Mouse (Mus musculus): ENCODE measurements around the gene Rps25. TPM values are rescaled to one million over a fixed set of nuclear protein-coding genes. Genes with fewer than 3 reads are reported as not detected.
A peak's percentile ranks its signal among the peaks of the same experiment; 100 is the strongest.
"Not testable (repeated sequence)": the region's sequence is repeated elsewhere in the genome, so short reads cannot be mapped to it uniquely, and the experiment has no call there.

Gene Rps25
- polyA plus RNA-seq, 1 experiment from 2014 or later, result 1,882 TPM

DNA sequence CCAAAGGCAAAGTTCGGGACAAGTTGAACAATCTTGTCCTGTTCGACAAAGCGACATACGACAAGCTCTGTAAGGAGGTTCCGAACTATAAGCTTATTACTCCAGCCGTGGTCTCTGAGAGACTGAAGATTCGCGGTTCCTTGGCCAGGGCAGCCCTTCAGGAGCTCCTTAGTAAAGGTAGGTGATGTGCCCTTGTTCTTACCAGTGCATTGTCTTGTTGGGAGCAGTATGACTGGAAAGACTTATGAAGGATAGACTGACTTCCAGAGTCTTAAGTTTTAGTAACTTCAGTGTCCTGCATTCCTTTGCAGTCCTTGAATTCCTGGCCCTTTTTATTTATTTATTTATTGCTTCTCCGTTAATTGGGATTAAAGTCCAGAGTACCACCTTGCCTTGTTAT is 1.8 kb downstream of the Rps25 start:
- not testable (repeated sequence) for ATAC-seq (replicated peaks; ENCODE audit: low FRiP score)
- peaks cover 15% of the 10 kb centered on the region for H3K4me1 ChIP-seq

DNA sequence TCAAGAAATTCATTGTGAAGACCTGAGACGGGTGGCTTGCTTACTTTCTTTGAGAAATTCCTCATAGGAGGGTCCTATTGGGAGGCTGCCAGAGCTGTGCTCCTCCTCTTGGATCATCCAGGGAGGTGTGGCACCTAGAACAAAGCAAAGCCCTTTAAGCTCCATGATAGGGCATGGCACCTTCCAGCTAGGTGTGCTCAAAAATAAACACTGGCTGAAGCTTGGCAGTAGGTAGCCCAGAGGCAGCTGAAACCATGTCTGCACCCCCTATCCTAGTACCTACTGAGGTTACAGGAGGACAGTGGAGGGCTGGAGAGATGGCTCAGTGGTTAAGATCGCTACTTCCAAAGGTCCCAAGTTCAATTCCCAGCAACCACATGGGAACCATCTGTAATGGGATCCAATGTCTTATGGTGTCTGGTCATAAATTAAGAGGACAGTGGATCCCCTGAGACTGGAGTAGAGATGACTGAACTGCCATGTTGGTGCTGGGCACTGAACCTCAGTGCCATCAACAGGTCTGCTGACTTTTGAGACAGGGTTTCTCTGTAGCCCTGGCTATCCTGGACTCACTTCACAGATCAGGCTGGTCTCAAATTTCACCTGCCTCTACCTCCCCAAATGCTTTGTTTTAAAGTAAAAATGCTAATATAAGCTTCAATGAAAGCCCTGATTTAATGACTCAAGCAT is 3.9 kb downstream of the Rps25 start:
- Histone ChIP-seq H3K36me3 (peaks cover 64% of the 10 kb centered on the region), H3K9me3 (replicated peaks) (no peaks in the 10 kb centered on the region), H3K9ac (no peak overlapping the region), H3K4me2 (no peak overlapping the region), H3K27me3 (no peaks in the 10 kb centered on the region), H3K27ac (no peak overlapping the region), H3K4me3 (replicated peaks) (no peak overlapping the region), H3K4me1 (peaks cover 16% of the 10 kb centered on the region)
- 80% methylated on average over 2 of the region's 2 CpGs for WGBS
- ATAC-seq (replicated peaks; ENCODE audit: low FRiP score), result no peak

More for the DNA sequence above, 1.8 kb downstream of the Rps25 start:
- peak overlapping the region; percentile 86 for H3K4me3 ChIP-seq (replicated peaks)
- not testable (repeated sequence) for H3K9me3 ChIP-seq (replicated peaks); H3K27ac ChIP-seq; H3K27me3 ChIP-seq
- peak overlapping the region; percentile 63 for H3K4me2 ChIP-seq
- peak overlapping the region; percentile 91 for H3K9ac ChIP-seq
- H3K36me3 ChIP-seq, result peaks cover 68% of the 10 kb centered on the region
- 78% methylated on average over 9 of the region's 9 CpGs for WGBS

- H3K36me3 ChIP-seq, result peaks cover 71% of the 10 kb centered on the region
These were observed 4.7 kb downstream of the Rps25 start for GRCm38 (mm10) chr9:44411601-44412130.

DNA sequence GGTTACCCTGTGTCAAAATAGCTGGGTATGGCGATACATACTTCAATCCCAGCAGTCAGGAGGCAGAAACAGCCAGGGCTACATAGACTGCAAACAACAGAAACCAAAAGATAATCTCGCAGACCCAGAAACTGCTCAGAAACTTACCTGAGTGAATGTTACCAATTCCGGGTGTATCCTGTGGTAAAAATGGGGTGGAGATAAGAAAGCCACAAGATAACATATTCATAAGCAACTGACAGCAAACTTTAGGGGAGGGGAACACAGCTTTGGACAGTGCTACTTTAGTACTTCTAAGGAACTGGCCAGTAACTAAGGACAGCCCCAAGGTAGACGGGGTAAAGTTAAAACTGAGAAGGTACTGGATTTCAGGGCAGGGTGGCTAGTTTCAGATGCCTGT is 5.4 kb downstream of the Rps25 start:
- H3K4me2 ChIP-seq, result no peak overlapping the region
- WGBS, result 87% methylated on average over 4 of the region's 4 CpGs
- H3K9ac ChIP-seq, result no peak overlapping the region
- peaks cover 71% of the 10 kb centered on the region for H3K36me3 ChIP-seq
- no peak for ATAC-seq (replicated peaks; ENCODE audit: low FRiP score)
- H3K4me1 ChIP-seq, result peaks cover 16% of the 10 kb centered on the region
- H3K27ac ChIP-seq, result 0 out of 2 replicates have a peak overlapping the region, but pooled peaks have one; percentile 19
- H3K4me3 ChIP-seq (replicated peaks), result no peak overlapping the region
- H3K9me3 ChIP-seq (replicated peaks), result no peaks in the 10 kb centered on the region
- H3K27me3 ChIP-seq, result no peaks in the 10 kb centered on the region

More at GRCm38 (mm10) chr9:44411601-44412130, 4.7 kb downstream of the Rps25 start:
- 91% methylated on average over 1 of the region's 1 CpGs for WGBS
- no peak for ATAC-seq (replicated peaks; ENCODE audit: low FRiP score)
- Histone ChIP-seq H3K27ac (no peak overlapping the region), H3K4me3 (replicated peaks) (no peak overlapping the region), H3K4me1 (peaks cover 12% of the 10 kb centered on the region), H3K4me2 (no peak overlapping the region), H3K9me3 (replicated peaks) (no peaks in the 10 kb centered on the region), H3K27me3 (no peaks in the 10 kb centered on the region), H3K9ac (no peak overlapping the region)

- no peak overlapping the region for H3K4me3 ChIP-seq (replicated peaks)
- no peak overlapping the region for H3K4me2 ChIP-seq
- no peaks in the 10 kb centered on the region for H3K27me3 ChIP-seq
- H3K9ac ChIP-seq, result no peak overlapping the region
- H3K36me3 ChIP-seq, result peaks cover 71% of the 10 kb centered on the region
- ATAC-seq (replicated peaks; ENCODE audit: low FRiP score), result no peak
- no peaks in the 10 kb centered on the region for H3K9me3 ChIP-seq (replicated peaks)
- 83% methylated on average over 2 of the region's 2 CpGs for WGBS
- 0 out of 2 replicates have a peak overlapping the region, but pooled peaks have one; percentile 19 for H3K27ac ChIP-seq
- peaks cover 19% of the 10 kb centered on the region for H3K4me1 ChIP-seq
These were observed 5.8 kb downstream of the Rps25 start for GRCm38 (mm10) chr9:44412781-44413180.

DNA sequence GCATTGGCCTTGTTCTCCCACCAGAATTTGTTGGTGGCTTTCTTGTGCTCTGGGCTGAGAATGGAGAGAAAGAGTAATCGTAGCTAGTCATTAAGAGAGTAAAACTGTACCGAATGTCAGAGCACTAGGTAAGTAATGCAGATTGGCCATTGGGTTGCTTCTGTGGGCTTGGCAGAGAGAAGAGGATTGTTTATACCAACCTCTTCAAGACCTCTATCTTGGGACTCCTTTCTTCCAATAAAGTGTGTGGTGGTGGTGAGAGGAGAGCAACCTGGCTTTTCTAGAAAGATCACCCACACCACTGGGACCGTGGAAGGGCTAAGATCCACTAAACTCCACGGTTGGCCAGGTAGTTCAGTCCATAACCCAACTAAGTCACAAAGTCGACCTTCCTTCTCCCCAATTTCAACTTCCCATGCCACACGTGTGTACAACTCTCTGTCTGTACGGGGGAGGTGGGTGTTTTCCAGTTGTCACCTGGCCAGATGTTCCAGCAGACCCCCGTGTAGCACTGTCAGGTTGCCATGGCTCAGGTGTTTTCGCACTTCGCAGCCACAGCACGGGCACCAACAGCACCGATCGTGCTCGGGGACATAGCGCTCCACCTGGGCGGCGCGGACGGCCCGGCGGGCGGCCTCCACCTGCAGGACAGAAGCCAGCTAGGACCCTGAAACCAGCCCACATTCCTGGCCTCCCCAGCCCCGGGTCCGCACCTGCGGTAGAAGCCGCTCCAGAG is 10.4 kb downstream of the Rps25 start:
- 7% methylated on average over 26 of the region's 26 CpGs for WGBS

GRCm38 (mm10) chr9:44417892-44418363 is 11.0 kb downstream of the Rps25 start:
- Histone ChIP-seq H3K27ac (peak overlapping the region; percentile 88), H3K27me3 (no peaks in the 10 kb centered on the region), H3K36me3 (peaks cover 29% of the 10 kb centered on the region), H3K4me2 (peak overlapping the region; percentile 79), H3K4me3 (replicated peaks) (peak overlapping the region; percentile 76), H3K9me3 (replicated peaks) (no peaks in the 10 kb centered on the region), H3K4me1 (peaks cover 18% of the 10 kb centered on the region), H3K9ac (peak overlapping the region; percentile 75)
- WGBS, result under 1% methylated on average over 38 of the region's 38 CpGs
- ATAC-seq (replicated peaks; ENCODE audit: low FRiP score), result peak; percentile 93

More for the DNA sequence above, 10.4 kb downstream of the Rps25 start:
- peak overlapping the region; percentile 79 for H3K4me2 ChIP-seq
- peaks cover 18% of the 10 kb centered on the region for H3K4me1 ChIP-seq
- peak overlapping the region; percentile 88 for H3K27ac ChIP-seq
- H3K9me3 ChIP-seq (replicated peaks), result no peaks in the 10 kb centered on the region
- H3K27me3 ChIP-seq, result no peaks in the 10 kb centered on the region
- H3K4me3 ChIP-seq (replicated peaks), result peak overlapping the region; percentile 76
- peaks cover 35% of the 10 kb centered on the region for H3K36me3 ChIP-seq
- peak overlapping the region; percentile 75 for H3K9ac ChIP-seq
- peak; percentile 85 for ATAC-seq (replicated peaks; ENCODE audit: low FRiP score)

DNA sequence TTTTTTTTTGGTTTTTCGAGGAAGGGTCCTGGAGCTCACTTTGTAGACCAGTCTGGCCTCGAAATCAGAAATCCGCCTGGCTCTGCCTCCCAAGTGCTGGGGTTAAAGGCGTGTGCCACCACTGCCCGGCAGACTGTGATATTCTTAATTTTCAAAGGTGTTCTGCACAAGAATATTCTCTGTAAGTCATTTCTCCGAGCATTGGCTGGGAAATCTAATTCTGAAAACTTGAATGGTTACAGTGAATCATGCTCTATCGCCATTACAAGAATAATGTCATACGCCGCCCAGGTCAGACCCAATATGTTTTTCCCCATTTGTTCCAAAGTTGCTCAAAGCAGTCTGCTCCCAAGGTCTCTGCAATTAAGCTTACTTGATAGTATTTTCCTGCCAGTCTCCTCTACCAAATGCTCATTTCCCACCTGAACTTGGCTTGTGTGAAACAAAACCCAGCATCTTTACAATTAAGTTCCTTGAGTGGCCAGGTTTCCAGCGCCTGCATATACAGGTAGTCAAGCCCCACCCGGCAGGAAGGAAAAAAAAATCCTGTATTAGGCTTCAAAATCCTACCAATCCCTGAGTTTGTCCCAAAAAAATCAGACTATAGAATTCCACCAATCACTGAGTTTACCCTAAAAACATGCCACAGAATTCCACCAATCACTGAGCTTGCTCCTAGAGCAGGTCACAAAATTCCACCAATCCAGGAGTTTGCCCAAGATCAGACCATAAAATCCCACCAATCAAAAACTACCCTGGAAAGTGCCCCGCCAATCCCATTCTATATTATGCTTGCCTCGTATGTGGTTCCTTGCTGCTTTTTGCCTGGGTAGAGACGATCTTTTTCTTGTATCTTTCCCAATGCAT is 11.8 kb downstream of the Rps25 start, which contains the start of gene Ccdc84:
TSS of gene Ccdc84 (minus strand) at position 51 of the 867 bp plus-strand sequence.
- 75% methylated on average over 14 of the region's 14 CpGs for WGBS
- Histone ChIP-seq H3K4me1 (peaks cover 18% of the 10 kb centered on the region), H3K27me3 (no peaks in the 10 kb centered on the region), H3K36me3 (peaks cover 23% of the 10 kb centered on the region), H3K27ac (peak within 1 kb of the TSS; percentile 88), H3K9ac (peak within 1 kb of the TSS; percentile 75), H3K4me3 (replicated peaks) (peak within 1 kb of the TSS; percentile 76), H3K4me2 (peak within 1 kb of the TSS; percentile 79), H3K9me3 (replicated peaks) (no peaks in the 10 kb centered on the region)
- ATAC-seq (replicated peaks; ENCODE audit: low FRiP score), result no peak

DNA sequence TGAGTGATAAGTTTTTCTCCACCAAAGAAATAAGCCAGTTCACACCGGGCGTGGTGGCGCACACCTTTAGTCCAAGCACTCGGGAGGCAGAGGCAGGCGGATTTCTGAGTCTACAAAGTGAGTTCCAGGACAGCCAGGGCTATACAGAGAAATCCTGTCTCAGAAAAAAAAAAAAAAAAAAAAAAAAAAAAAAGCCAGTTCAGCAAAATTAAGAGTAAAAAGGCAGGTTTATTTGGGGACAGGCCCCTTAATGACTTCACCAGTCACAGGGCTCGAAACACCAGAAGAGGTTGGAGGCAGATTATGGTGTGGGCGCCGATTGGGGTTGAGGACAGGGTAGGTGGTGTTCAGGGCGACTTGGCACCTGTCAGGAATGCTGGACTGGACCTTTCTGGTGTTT is 12.8 kb downstream of the Rps25 start:
- not testable (repeated sequence) for ATAC-seq (replicated peaks; ENCODE audit: low FRiP score); H3K27me3 ChIP-seq; H3K9me3 ChIP-seq (replicated peaks); H3K9ac ChIP-seq; H3K4me2 ChIP-seq; H3K4me3 ChIP-seq (replicated peaks); H3K27ac ChIP-seq
- Histone ChIP-seq H3K4me1 (peaks cover 18% of the 10 kb centered on the region), H3K36me3 (peaks cover 13% of the 10 kb centered on the region)
- 92% methylated on average over 9 of the region's 9 CpGs for WGBS

DNA sequence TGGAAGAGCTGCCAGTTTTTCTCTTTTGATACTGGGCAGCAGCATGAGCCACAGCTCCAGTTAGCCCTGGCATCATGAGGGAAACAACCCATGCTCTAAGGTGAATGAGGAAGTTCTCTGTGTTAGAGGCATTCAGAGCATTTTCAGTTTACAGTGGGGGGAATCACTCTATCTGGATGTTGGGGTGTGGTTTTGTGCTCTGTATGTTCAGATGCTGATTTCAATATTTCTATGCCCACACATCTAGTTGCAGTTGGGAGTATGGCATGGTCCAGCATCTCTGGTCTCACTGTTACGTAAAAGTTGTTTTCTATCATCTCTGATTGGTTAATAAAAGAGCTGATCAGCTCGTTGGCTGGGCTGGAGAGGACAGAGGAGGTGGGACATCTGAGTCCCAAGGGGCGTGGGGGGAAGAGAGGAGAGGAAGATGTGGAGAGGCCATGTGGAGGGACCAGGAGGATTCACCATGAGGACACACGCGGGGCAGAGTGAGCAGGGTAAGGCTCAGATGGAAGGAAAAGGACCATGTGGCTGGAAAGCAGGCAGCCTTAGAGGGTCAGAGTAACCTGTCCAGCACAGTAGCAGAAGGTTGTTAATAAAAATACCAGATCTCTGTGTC is 13.4 kb downstream of the Rps25 start:
- WGBS, result 67% methylated on average over 5 of the region's 5 CpGs
- no peak for ATAC-seq (replicated peaks; ENCODE audit: low FRiP score)
- Histone ChIP-seq H3K4me1 (peaks cover 18% of the 10 kb centered on the region), H3K9me3 (replicated peaks) (no peaks in the 10 kb centered on the region), H3K27me3 (no peaks in the 10 kb centered on the region), H3K4me3 (replicated peaks) (no peak overlapping the region), H3K4me2 (no peak overlapping the region), H3K9ac (no peak overlapping the region), H3K27ac (no peak overlapping the region), H3K36me3 (peaks cover 11% of the 10 kb centered on the region)

GRCm38 (mm10) chr9:44423576-44423975 is 16.6 kb downstream of the Rps25 start:
- 83% methylated on average over 4 of the region's 4 CpGs for WGBS

More at GRCm38 (mm10) chr9:44423576-44423975, 16.6 kb downstream of the Rps25 start:
- H3K4me3 ChIP-seq (replicated peaks), result no peak overlapping the region
- H3K27me3 ChIP-seq, result no peaks in the 10 kb centered on the region
- peaks cover 3% of the 10 kb centered on the region; the same call in 1 of the 2 replicates for H3K4me1 ChIP-seq
- H3K9me3 ChIP-seq (replicated peaks), result no peaks in the 10 kb centered on the region
- ATAC-seq (replicated peaks; ENCODE audit: low FRiP score), result no peak
- no peak overlapping the region for H3K4me2 ChIP-seq
- H3K9ac ChIP-seq, result no peak overlapping the region
- no peak overlapping the region for H3K27ac ChIP-seq
- H3K36me3 ChIP-seq, result no peaks in the 10 kb centered on the region
